Mouse (Mus musculus): ENCODE results near the gene Vmn2r47. TPM values are rescaled to one million over a fixed set of nuclear protein-coding genes. Genes with fewer than 3 reads are reported as not detected.

Vmn2r47 gene
- not detected for polyA plus RNA-seq (2017; shearing (Covaris generic))

GRCm38 (mm10) chr7:9841225-9841624, at the start of gene Vmn2r47:
TSS of gene Vmn2r47 (minus strand) at chr7:9841325.

GRCm38 (mm10) chr7:9770471-9770870, 70.7 kb downstream of the Vmn2r47 start, which contains the start of gene Vmn2r46:
TSS of gene Vmn2r46 (minus strand) at chr7:9770571.

Other genes with a start within 250 kb of the Vmn2r47 start
- gene Vmn2r46, start 70.8 kb downstream of the Vmn2r47 start, polyA plus RNA-seq (2017; shearing (Covaris generic)), result not detected
- gene Vmn2r48, start 112.3 kb upstream of the Vmn2r47 start, polyA plus RNA-seq (2017; shearing (Covaris generic)), result 0.22 TPM
- not detected for gene Vmn2r49, start 150.9 kb upstream of the Vmn2r47 start, polyA plus RNA-seq (2017; shearing (Covaris generic))
- 0.15 TPM for gene Vmn2r50, start 212.0 kb upstream of the Vmn2r47 start, polyA plus RNA-seq (2017; shearing (Covaris generic))